Mouse (Mus musculus) embryonic fibroblast, embryonic 13.5 days (primary cell): Measurements from ENCODE around the gene Ccdc38.

Source experiments
- CTCF ChIP-seq: IDR thresholded peaks from 2 replicates; pipeline ENCODE4 v1.5.1; 2011; ENCODE audit warnings: mild to moderate bottlenecking, control low read depth, low read length, moderate library complexity, borderline replicate concordance; ENCODE audit not compliant: insufficient read depth
- POLR2A ChIP-seq: IDR thresholded peaks from 2 replicates; pipeline ENCODE4 v1.6.1; 2011; ENCODE audit warnings: low read depth, mild to moderate bottlenecking, control low read depth, low read length, moderate library complexity

GRCm38 (mm10) chr10:93624151-93624550 lies 83.7 kb downstream of the Ccdc38 start:
- TF ChIP-seq CTCF: no peak
- no peak for TF ChIP-seq POLR2A
